ENCODE assay signal across 17 mouse cellular contexts in genomic region chr17:9873695-9874094, GRCm38 (mm10).
A peak's percentile ranks its signal among the peaks of the same experiment; 100 is the strongest.
DNase-seq lines count a peak whose midpoint lies in the region; ATAC-seq lines count a peak whose summit lies in the region.
"Had no signal": no experiment of that assay in that cellular context is flagged by ENCODE, and none has a peak within 500 bp of the region (broad histone marks: within the 10 kb centered on the region; RNA-seq: fewer than 3 reads in every experiment).

No protein-coding gene starts in this region.

- H3K9me3 ChIP-seq in kidney, embryonic 16.5 days (ENCODE audit: low read length), result 0 out of 2 replicates have a peak, but pooled peaks cover 3% of the 10 kb centered on the region
- H3K9me3 ChIP-seq in forebrain, embryonic 16.5 days (ENCODE audit: control insufficient read depth, low read length), result no peaks in the 10 kb centered on the region
- no peaks in the 10 kb centered on the region for H3K9me3 ChIP-seq in hindbrain, embryonic 13.5 days
- peaks cover 3% of the 10 kb centered on the region; the same call in 1 of the 2 replicates for H3K9me3 ChIP-seq in midbrain, embryonic 14.5 days (ENCODE audit: control insufficient read depth, low read length)

- intact Hi-C loops in gastrocnemius, postnatal 36 days (cut with DNase I), result no loop called here

- 46% methylated on average over 10 of the region's 10 CpGs for WGBS in kidney, embryonic 16.5 days
- 45% methylated on average over 10 of the region's 10 CpGs for WGBS in forebrain, embryonic 16.5 days
- 46% methylated on average over 10 of the region's 10 CpGs for WGBS in hindbrain, embryonic 13.5 days
- 45% methylated on average over 10 of the region's 10 CpGs for WGBS in midbrain, embryonic 14.5 days

- no peak overlapping the region for H3K4me3 ChIP-seq in kidney, embryonic 16.5 days (ENCODE audit: low read length)
- no peak overlapping the region for H3K4me3 ChIP-seq in forebrain, embryonic 16.5 days (replicated peaks; ENCODE audit: low read length)
- H3K4me3 ChIP-seq in hindbrain, embryonic 13.5 days, result no peak overlapping the region
- H3K4me3 ChIP-seq in midbrain, embryonic 14.5 days (replicated peaks; ENCODE audit: low read depth, low read length), result no peak overlapping the region

- H3K27ac ChIP-seq in kidney, embryonic 16.5 days (ENCODE audit: low read length), result no peak overlapping the region
- peak overlapping the region; percentile 60 for H3K27ac ChIP-seq in forebrain, embryonic 16.5 days (ENCODE audit: low read length)
- peak overlapping the region; percentile 61 for H3K27ac ChIP-seq in hindbrain, embryonic 13.5 days
- H3K27ac ChIP-seq in midbrain, embryonic 14.5 days (replicated peaks; ENCODE audit: low read depth, low read length), result peak overlapping the region; percentile 58

- DNase-seq in kidney, postnatal 4 days, result no peak
- no peak for DNase-seq in midbrain, embryonic 14.5 days
- DNase-seq in adipocyte (ENCODE audit: low spot score), result no peak
- DNase-seq in cerebellum, adult 11 months, result no peak
- DNase-seq in gastrocnemius, postnatal 36 days, result no peak
- DNase-seq: adrenal gland, postnatal 10 days; cerebellum, postnatal 10 days; heart, postnatal 10 days; kidney, adult 18-20 months; left cerebral cortex, postnatal 4 days; liver; lung, postnatal 14 days; thymus, adult 2 months had no signal

- H3K4me1 ChIP-seq in kidney, embryonic 16.5 days (ENCODE audit: insufficient read depth, low read length), result no peaks in the 10 kb centered on the region
- peaks cover 11% of the 10 kb centered on the region for H3K4me1 ChIP-seq in forebrain, embryonic 16.5 days (replicated peaks; ENCODE audit: control insufficient read depth, insufficient read depth, low read length)
- H3K4me1 ChIP-seq in hindbrain, embryonic 13.5 days (replicated peaks), result peaks cover 15% of the 10 kb centered on the region
- peaks cover 8% of the 10 kb centered on the region; the same call in 1 of the 2 replicates for H3K4me1 ChIP-seq in midbrain, embryonic 14.5 days (ENCODE audit: control insufficient read depth, insufficient read depth, low read length)

- H3K4me2 ChIP-seq in kidney, embryonic 16.5 days (replicated peaks; ENCODE audit: low read depth, low read length), result no peak overlapping the region
- H3K4me2 ChIP-seq in forebrain, embryonic 16.5 days (ENCODE audit: low read length), result no peak overlapping the region
- H3K4me2 ChIP-seq in hindbrain, embryonic 13.5 days, result no peak overlapping the region
- H3K4me2 ChIP-seq in midbrain, embryonic 14.5 days (ENCODE audit: low read length), result no peak overlapping the region
- H3K4me2 ChIP-seq: heart, embryonic 11.5 days had no signal

- no peak overlapping the region for H3K9ac ChIP-seq in kidney, embryonic 16.5 days (replicated peaks; ENCODE audit: low read length)
- H3K9ac ChIP-seq in forebrain, embryonic 16.5 days (replicated peaks; ENCODE audit: low read depth, low read length), result no peak overlapping the region
- H3K9ac ChIP-seq in hindbrain, embryonic 13.5 days, result no peak overlapping the region
- no peak overlapping the region for H3K9ac ChIP-seq in midbrain, embryonic 14.5 days (replicated peaks; ENCODE audit: low read length)

- no peaks in the 10 kb centered on the region for H3K36me3 ChIP-seq in kidney, embryonic 16.5 days (ENCODE audit: insufficient read depth, low read length)
- H3K36me3 ChIP-seq in forebrain, embryonic 16.5 days (ENCODE audit: control insufficient read depth, insufficient read depth), result no peaks in the 10 kb centered on the region
- no peaks in the 10 kb centered on the region for H3K36me3 ChIP-seq in hindbrain, embryonic 13.5 days
- no peaks in the 10 kb centered on the region for H3K36me3 ChIP-seq in midbrain, embryonic 14.5 days (ENCODE audit: control insufficient read depth, insufficient read depth, low read length)

- H3K27me3 ChIP-seq in kidney, embryonic 16.5 days (ENCODE audit: insufficient read depth, low read length), result no peaks in the 10 kb centered on the region
- H3K27me3 ChIP-seq in forebrain, embryonic 16.5 days (replicated peaks; ENCODE audit: control insufficient read depth, insufficient read depth, low read length), result no peaks in the 10 kb centered on the region
- H3K27me3 ChIP-seq in hindbrain, embryonic 13.5 days, result no peaks in the 10 kb centered on the region
- H3K27me3 ChIP-seq in midbrain, embryonic 14.5 days (ENCODE audit: control insufficient read depth, insufficient read depth, low read length), result no peaks in the 10 kb centered on the region

- ATAC-seq in kidney, embryonic 16.5 days (ENCODE audit: low FRiP score, low TSS enrichment), result peak; percentile 73
- no peak for ATAC-seq in forebrain, embryonic 16.5 days
- ATAC-seq in hindbrain, embryonic 13.5 days (ENCODE audit: low FRiP score), result no peak
- no peak for ATAC-seq in midbrain, embryonic 14.5 days (ENCODE audit: low FRiP score, low TSS enrichment)
